Mouse (Mus musculus) mouse trophoblast stem cell (cell line): Measurements from ENCODE around the gene Plcb1.

Experiments
- in situ Hi-C, 2 experiments: fragments of 300-500 bp; cut with MseI, MboI; formaldehyde crosslinking; loops; 2 replicates in 1 of 2; 3 replicates in 1 of 2; pipeline ENCODE4 v1.15.1; 2025

The Plcb1 gene

DNA sequence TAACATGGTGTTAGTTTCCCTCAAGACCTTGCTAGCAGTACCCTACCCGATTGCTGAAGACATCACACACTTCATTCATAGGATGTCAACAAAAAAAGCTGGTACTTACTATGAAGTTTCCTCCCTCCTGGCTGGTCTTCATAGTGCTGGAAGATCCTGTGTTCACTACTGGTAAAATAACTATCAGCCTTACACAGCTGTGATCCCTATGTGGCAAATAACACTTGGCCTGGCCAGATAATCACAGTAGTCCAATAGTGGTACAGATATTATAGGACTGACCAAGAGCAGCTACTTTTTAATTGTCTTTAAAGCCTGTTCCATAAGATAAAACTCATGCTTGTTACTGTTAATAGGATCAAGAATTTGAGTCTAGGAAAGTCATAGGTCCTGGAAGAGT, 52.3 kb downstream of the Plcb1 start:
- in situ Hi-C loops, result no loop called here

- in situ Hi-C loops, result no loop called here
These were observed 53.0 kb downstream of the Plcb1 start for GRCm38 (mm10) chr2:134838888-134839287.

DNA sequence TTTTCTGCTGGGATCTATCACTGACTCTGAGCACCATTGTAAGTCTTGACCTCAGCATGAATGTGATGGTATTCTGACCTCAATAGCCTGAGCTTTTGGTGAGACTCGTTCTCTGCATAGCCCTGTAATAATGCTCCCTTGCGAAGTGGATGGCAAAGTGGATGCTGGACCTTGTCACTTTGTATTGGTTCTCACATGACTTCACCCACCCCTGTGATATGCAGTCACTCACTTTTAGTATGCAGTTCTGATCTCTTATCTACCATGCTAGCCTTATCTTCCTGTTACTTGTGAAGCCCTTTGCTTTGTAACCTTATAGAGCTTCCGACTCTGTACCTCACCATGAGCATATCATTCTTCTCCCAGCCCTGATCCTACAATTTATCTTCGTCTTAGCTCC, 57.0 kb downstream of the Plcb1 start:
- in situ Hi-C loops, result no loop called here

- in situ Hi-C loops, result no loop called here
These were observed 58.7 kb downstream of the Plcb1 start for GRCm38 (mm10) chr2:134844391-134845238.

DNA sequence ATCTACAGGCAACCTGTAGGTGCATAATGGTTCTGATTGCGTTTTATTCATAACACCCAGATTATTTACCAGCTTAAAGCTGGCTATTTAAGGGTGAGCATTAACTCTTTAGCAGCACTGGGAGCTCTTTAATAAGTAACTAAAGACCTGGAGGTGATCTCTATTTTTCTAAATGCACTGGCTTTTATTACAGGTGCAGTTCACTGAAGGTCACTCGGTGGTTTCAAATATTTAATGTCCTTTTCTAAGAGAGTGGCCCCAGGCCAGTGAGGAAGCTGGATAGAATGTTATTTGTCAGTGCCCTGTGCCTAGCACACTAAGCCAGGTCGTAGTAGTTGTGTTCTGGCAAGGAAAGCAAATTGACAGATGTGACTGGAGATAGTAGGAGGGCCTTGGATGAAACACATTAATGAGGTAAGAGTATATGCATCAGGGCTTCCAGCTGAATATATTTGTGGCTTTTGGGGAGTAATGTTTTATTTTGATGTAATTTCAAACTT, 59.4 kb downstream of the Plcb1 start:
- in situ Hi-C loops, result no loop called here

DNA sequence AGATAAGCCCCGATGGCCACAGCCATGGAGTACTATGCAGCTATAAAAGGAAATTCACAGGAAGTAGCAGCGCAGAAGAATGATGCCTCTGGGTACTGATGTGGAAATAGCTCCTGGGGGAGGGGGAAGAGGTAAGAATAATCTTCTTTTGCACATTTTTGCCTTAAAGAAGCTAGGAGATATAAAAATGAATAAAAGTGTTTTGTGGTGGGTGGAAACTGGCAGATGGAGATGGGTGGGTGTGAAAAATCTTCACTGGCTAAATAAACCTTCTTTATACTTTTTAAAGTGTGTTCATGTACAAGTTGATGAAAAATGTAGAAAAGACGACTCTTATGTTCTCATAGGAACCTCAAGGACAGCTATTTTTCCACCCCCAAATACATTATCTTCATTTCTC, 60.7 kb downstream of the Plcb1 start:
- in situ Hi-C loops, result no loop called here

- in situ Hi-C loops, result no loop called here
These were observed 65.6 kb downstream of the Plcb1 start for GRCm38 (mm10) chr2:134851189-134852171.

GRCm38 (mm10) chr2:134856239-134856638, 70.4 kb downstream of the Plcb1 start:
- in situ Hi-C loops, result no loop called here

DNA sequence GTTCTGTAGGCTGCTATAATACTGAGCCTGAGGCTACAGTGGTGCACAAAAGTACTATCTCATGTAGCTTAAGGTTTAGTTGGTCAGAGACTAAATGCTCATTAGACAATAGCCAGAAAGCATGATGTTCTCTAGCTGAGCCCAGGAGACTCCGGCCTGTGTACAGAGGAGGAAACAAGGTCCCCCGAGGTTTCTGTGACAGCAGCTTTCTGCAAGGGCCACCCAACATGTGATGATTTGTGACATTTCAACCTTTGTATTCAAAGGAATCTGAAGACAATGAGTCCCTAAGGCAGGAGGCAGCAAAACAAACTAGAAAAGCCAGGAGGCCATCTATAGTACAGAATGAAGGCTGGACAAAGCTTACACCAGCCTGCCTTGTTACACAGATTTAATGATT, 70.8 kb downstream of the Plcb1 start:
- in situ Hi-C loops, result no loop called here

- in situ Hi-C loops, result no loop called here
These were observed 79.2 kb downstream of the Plcb1 start for GRCm38 (mm10) chr2:134864985-134865645.

GRCm38 (mm10) chr2:134867381-134867780, 81.5 kb downstream of the Plcb1 start:
- in situ Hi-C loops, result no loop called here

- in situ Hi-C loops, result no loop called here
These were observed 86.0 kb downstream of the Plcb1 start for GRCm38 (mm10) chr2:134871692-134872489.

- in situ Hi-C loops, result no loop called here
These were observed 86.6 kb downstream of the Plcb1 start for GRCm38 (mm10) chr2:134872490-134872781.

DNA sequence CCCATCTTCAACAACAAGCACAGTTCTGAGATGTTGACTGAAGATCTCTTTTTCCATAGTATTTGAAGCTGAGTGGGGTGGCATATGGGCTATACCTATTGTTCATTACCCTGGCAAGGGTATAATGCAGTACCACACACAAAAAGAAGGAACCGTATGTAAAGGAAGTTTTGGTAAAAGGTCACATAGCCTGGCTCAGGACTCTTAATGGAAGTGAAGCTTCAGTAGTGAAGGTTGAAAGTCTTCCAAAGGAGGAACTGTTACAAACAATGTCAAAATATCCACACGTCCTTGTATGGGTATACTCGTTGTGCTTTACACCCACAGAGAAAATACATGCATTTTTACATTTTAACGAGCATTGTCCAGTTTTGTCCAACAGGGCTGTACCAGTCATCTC, 91.3 kb downstream of the Plcb1 start:
- in situ Hi-C loops, result no loop called here

DNA sequence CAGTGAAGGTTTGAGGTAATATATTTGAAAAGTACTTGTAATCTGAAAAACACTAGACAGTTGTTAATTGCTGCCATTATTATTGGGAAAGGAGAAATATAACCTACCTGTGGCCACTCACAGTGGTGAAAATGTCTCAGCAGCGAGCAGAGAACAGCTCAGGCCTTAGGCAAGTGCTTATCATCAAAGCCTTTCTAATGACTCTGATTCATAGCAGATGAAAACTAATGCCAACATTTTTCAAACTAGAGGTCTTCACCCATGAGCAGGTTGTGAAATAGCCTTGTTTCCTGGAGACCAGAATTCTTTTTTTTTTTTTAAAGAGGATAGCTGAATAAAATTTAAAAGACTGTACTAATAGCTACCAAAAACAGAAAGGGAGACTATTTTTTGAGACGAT, 105.3 kb downstream of the Plcb1 start:
- in situ Hi-C loops, result no loop called here

DNA sequence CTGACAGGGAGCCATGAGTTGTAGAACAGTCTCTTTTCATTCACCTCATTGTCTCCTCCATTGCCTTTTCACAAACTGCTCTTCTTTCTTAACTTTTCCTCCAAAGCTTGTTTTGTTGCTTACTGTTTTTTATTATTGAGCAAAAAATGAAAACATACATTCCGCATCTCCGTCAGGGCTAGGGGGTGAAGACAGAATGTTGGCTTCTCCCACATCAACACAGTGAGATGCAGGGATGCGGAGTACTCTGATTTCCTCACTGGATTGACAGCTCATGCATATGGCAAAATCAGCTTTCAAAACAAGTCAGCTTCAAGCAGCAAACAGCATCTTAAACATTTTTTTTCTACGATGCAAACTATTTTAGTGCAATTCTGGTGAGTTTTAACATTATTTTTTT, 108.9 kb downstream of the Plcb1 start:
- in situ Hi-C loops, result no loop called here

DNA sequence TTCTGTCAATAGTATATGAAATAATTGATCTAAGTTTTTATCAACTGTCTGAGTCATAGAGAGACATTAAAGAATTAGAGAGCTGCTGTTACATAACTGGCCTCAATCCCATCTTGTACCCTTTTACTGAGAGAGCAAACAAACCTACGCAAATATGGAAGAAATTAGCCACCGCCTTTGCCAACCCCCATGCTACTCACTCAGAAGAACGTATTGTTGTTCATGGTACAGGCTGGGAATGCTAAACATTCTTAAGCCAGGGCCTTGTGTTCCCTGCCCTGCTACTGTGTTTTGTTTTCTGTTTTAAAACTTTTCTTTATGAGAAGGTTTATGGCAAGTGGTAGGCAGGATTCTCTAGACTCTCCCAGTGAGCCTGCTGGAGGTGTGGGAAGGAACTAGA, 110.3 kb downstream of the Plcb1 start:
- in situ Hi-C loops, result no loop called here

- in situ Hi-C loops, result no loop called here
These were observed 111.2 kb downstream of the Plcb1 start for GRCm38 (mm10) chr2:134897083-134897482.

- in situ Hi-C loops, result no loop called here
These were observed 115.7 kb downstream of the Plcb1 start for GRCm38 (mm10) chr2:134901521-134901920.

- in situ Hi-C loops, result no loop called here
These were observed 125.0 kb downstream of the Plcb1 start for GRCm38 (mm10) chr2:134910882-134911281.

GRCm38 (mm10) chr2:134911360-134911759, 125.5 kb downstream of the Plcb1 start:
- in situ Hi-C loops, result no loop called here
